Mouse (Mus musculus): ENCODE measurements around the gene Aqp9. TPM values are rescaled to one million over a fixed set of nuclear protein-coding genes. Genes with fewer than 3 reads are reported as not detected.
A peak's percentile ranks its signal among the peaks of the same experiment; 100 is the strongest.

The Aqp9 gene
- total and polyA plus RNA-seq, 2 experiments, result 114 to 300 TPM

DNA sequence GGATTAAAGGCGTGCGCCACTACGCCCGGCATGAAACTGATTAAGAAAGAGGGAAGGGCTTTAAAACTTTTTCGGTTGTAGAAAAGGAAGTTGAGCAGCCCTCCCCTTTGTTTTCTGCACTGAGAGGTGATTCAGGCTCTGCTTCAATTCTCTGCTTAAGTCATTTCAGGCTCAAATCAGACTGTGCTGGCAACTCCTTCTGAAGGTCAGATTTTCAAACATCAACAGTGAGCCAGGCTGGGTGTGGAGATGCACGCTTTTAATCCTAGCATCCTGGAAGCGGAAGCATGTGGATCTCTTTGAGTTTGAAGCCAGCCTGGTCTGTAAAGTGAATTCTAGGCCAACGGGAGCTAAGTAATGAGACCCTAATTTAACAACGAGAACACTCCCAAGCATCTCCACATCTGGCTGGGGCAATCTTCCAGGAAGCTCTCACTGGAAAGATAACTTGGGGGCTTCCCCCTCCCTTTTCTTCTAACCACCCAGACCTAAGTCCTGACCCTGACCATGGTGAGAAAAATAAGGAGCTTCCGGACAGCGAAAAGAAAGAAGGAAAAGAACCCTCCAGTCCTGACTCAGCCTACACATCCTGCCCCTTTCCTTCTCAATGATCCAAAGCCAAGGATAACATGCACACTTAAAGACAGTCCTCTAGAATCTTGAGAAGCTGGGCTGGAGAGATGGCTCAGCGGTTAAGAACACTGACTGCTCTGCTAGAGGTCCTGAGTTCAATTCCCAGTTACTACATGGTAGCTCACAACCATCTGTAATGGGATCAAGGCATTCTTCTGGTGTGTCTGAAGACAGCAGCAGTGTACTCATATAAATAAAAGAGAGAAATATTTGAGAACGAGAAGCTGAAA, 7.4 kb downstream of the Aqp9 start:
- peaks cover 8% of the 10 kb centered on the region for H3K36me3 ChIP-seq (ENCODE audit: control insufficient read depth, insufficient read depth, low read length)
- TF ChIP-seq CTCF (IDR thresholded peaks at IDR 0.05; ENCODE audit: low read depth, low read length) (no peak), POLR2A (IDR thresholded peaks at IDR 0.05; ENCODE audit: extremely low read depth, insufficient read depth, low read length) (no peak)
- peak; percentile 65 for DNase-seq (ENCODE audit: extremely low read depth, low read depth, low spot score)
- H3K79me2 ChIP-seq (ENCODE audit: control insufficient read depth, insufficient read depth, low read length), result peaks cover 15% of the 10 kb centered on the region; the same call in 1 of the 2 replicates
- peak overlapping the region; percentile 79 for H3K9ac ChIP-seq (ENCODE audit: low read depth, low read length)
- H3K27me3 ChIP-seq (ENCODE audit: control insufficient read depth, insufficient read depth, low read length), result no peaks in the 10 kb centered on the region
- WGBS, result 27% methylated on average over 13 of the region's 13 CpGs
- H3K4me3 ChIP-seq (ENCODE audit: insufficient read depth, low read depth, low read length), result peak overlapping the region; percentile 59
- peaks cover 34% of the 10 kb centered on the region for H3K4me1 ChIP-seq (ENCODE audit: control insufficient read depth, insufficient read depth, low read length)
- peak overlapping the region; percentile 94 for H3K27ac ChIP-seq (replicated peaks; ENCODE audit: insufficient read depth, low read depth, low read length)

DNA sequence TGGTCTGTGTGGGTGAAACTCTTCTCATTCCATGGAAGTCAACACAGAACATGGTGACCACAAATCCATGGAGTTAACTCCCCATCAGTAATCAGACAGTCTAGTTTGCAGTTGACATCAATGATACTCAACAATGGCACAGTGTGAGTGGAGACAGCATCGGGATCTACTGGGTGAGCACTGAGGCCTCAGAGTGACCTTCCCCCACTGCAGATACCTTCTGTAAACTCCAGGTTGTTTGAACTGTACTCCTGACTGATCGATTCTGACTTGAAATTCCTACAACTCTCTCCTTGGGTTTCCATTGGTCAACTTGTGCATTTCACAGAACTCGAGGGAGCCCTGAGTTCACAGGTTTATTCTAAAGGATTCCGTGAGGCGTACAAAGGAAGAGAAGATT, 8.8 kb downstream of the Aqp9 start:
- Histone ChIP-seq H3K4me1 (ENCODE audit: control insufficient read depth, insufficient read depth, low read length) (peaks cover 34% of the 10 kb centered on the region), H3K9ac (ENCODE audit: low read depth, low read length) (peak overlapping the region; percentile 69)
- 15% methylated on average over 5 of the region's 5 CpGs for WGBS

DNA sequence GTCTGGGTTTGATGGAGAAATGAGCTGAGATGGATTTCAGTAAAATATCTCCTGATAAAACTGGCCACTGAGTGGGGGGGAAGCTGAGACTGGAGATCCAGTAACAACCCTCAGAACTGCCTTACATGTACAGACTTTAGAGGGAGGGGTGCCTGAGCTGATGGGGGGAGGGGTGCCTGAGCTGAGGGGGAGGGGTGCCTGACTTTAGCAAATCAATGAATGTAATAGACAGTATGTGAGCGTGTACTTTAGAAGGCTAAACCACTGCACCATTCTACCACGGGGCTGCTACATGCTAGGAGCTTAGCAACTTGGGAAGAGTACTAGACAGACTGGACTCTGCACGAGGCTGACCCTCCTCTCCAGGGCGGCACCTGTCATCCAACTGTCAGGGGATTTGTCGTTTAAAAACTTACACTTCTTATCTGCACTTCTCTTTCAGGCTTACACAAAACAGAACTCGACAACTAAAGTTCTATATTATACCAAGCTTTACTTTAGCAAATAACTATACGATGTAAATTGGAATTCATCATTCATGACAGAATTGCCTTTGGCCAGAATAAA, 9.3 kb downstream of the Aqp9 start:
- Histone ChIP-seq H3K79me2 (ENCODE audit: control insufficient read depth, insufficient read depth, low read length) (peaks cover 28% of the 10 kb centered on the region; the same call in 1 of the 2 replicates), H3K4me3 (ENCODE audit: insufficient read depth, low read depth, low read length) (peak overlapping the region; percentile 48; the same call in 1 of the 2 replicates), H3K27me3 (ENCODE audit: control insufficient read depth, insufficient read depth, low read length) (no peaks in the 10 kb centered on the region), H3K36me3 (ENCODE audit: control insufficient read depth, insufficient read depth, low read length) (peaks cover 14% of the 10 kb centered on the region), H3K27ac (replicated peaks; ENCODE audit: insufficient read depth, low read depth, low read length) (peak overlapping the region; percentile 94), H3K4me1 (ENCODE audit: control insufficient read depth, insufficient read depth, low read length) (peaks cover 31% of the 10 kb centered on the region), H3K9ac (ENCODE audit: low read depth, low read length) (no peak overlapping the region; the same call in 1 of the 2 replicates)
- 42% methylated on average over 7 of the region's 7 CpGs for WGBS
- TF ChIP-seq CTCF (IDR thresholded peaks at IDR 0.05; ENCODE audit: low read depth, low read length) (no peak), POLR2A (IDR thresholded peaks at IDR 0.05; ENCODE audit: extremely low read depth, insufficient read depth, low read length) (no peak)
- DNase-seq (ENCODE audit: extremely low read depth, low read depth, low spot score), result peak; percentile 58

More for the DNA sequence above, 8.8 kb downstream of the Aqp9 start:
- H3K4me3 ChIP-seq (ENCODE audit: insufficient read depth, low read depth, low read length), result peak overlapping the region; percentile 48
- peaks cover 9% of the 10 kb centered on the region for H3K36me3 ChIP-seq (ENCODE audit: control insufficient read depth, insufficient read depth, low read length)
- DNase-seq (ENCODE audit: extremely low read depth, low read depth, low spot score), result peak; percentile 88
- TF ChIP-seq CTCF (IDR thresholded peaks at IDR 0.05; ENCODE audit: low read depth, low read length) (no peak), POLR2A (IDR thresholded peaks at IDR 0.05; ENCODE audit: extremely low read depth, insufficient read depth, low read length) (no peak)
- H3K27me3 ChIP-seq (ENCODE audit: control insufficient read depth, insufficient read depth, low read length), result no peaks in the 10 kb centered on the region
- H3K27ac ChIP-seq (replicated peaks; ENCODE audit: insufficient read depth, low read depth, low read length), result peak overlapping the region; percentile 94
- H3K79me2 ChIP-seq (ENCODE audit: control insufficient read depth, insufficient read depth, low read length), result peaks cover 24% of the 10 kb centered on the region; the same call in 1 of the 2 replicates

DNA sequence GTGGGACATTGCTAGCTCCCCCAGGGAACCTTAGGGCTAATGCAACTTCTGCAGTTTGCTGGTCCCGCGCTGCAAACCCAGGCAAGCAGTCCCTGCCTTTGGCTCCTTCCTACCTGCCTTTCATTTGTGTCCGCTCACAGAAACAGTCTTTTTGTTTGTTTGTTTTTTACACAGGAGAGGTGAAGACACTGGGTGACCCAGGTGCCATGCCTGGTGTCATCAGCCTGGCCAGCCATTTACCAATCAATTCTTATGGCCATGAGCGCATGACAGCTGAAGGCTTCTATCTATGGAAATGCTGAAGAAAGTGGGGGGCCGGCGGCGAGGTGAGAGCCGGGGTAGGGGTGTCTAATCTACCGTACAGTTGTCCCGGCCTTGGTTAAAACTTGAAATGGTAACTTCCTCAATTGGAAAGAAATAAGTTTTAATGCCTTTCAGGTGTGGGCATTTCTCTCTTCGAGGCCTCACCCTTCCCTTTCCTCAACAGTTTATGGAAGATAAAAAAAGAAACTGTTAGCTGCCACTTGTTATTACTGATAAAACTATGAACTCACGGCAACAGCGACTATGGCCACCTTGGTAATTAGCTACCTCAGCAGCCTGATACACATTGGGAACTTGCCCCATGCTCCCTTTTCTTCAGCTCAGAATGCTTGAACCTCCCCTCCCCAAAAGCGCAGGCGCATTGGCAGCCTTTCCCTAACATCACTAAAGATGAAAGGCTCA, 10.4 kb downstream of the Aqp9 start:
- H3K27ac ChIP-seq (replicated peaks; ENCODE audit: insufficient read depth, low read depth, low read length), result peak overlapping the region; percentile 80
- WGBS, result 48% methylated on average over 15 of the region's 15 CpGs
- H3K79me2 ChIP-seq (ENCODE audit: control insufficient read depth, insufficient read depth, low read length), result peaks cover 28% of the 10 kb centered on the region; the same call in 1 of the 2 replicates
- H3K27me3 ChIP-seq (ENCODE audit: control insufficient read depth, insufficient read depth, low read length), result no peaks in the 10 kb centered on the region
- peak; percentile 87 for DNase-seq (ENCODE audit: extremely low read depth, low read depth, low spot score)
- H3K36me3 ChIP-seq (ENCODE audit: control insufficient read depth, insufficient read depth, low read length), result peaks cover 17% of the 10 kb centered on the region
- peaks cover 30% of the 10 kb centered on the region for H3K4me1 ChIP-seq (ENCODE audit: control insufficient read depth, insufficient read depth, low read length)
- H3K4me3 ChIP-seq (ENCODE audit: insufficient read depth, low read depth, low read length), result no peak overlapping the region; the same call in 1 of the 2 replicates
- TF ChIP-seq POLR2A (IDR thresholded peaks at IDR 0.05; ENCODE audit: extremely low read depth, insufficient read depth, low read length), result no peak
- no peak for TF ChIP-seq CTCF (IDR thresholded peaks at IDR 0.05; ENCODE audit: low read depth, low read length)
- peak overlapping the region; percentile 45; the same call in 1 of the 2 replicates for H3K9ac ChIP-seq (ENCODE audit: low read depth, low read length)

DNA sequence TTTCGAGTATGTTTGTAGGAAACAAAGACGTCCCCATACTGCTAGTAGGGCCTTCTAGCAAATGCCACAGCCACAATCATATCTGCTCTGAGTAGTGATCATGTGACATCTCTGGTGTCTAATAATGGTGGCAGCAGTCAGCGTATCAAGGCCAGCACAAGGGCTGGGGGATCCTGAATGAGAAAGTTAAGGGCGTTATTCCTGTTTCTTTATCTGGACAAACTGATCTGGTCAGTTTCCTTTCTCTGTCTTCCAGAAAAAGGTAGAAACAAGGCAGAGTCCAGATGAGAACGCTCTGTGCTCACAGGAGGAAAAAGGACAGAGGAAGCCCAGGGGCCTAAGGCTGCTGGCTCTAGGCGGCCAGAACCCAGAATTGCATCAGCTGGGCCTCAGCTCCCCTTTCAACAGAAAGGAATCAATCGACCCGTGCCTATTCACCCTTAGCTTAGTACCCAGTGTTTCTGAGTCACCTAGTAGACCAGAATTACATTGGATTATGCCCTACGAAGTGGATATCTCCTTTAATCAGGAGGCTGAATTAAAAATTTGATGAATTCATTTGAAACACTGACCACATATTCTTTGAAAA, 11.9 kb downstream of the Aqp9 start:
- H3K4me3 ChIP-seq (ENCODE audit: insufficient read depth, low read depth, low read length), result no peak overlapping the region
- peak overlapping the region; percentile 49 for H3K9ac ChIP-seq (ENCODE audit: low read depth, low read length)
- peaks cover 31% of the 10 kb centered on the region; the same call in 1 of the 2 replicates for H3K79me2 ChIP-seq (ENCODE audit: control insufficient read depth, insufficient read depth, low read length)
- peaks cover 24% of the 10 kb centered on the region for H3K36me3 ChIP-seq (ENCODE audit: control insufficient read depth, insufficient read depth, low read length)
- H3K27ac ChIP-seq (replicated peaks; ENCODE audit: insufficient read depth, low read depth, low read length), result peak overlapping the region; percentile 92
- no peaks in the 10 kb centered on the region for H3K27me3 ChIP-seq (ENCODE audit: control insufficient read depth, insufficient read depth, low read length)
- DNase-seq (ENCODE audit: extremely low read depth, low read depth, low spot score), result peak; percentile 81
- peaks cover 31% of the 10 kb centered on the region for H3K4me1 ChIP-seq (ENCODE audit: control insufficient read depth, insufficient read depth, low read length)
- WGBS, result 27% methylated on average over 9 of the region's 9 CpGs
- TF ChIP-seq CTCF (IDR thresholded peaks at IDR 0.05; ENCODE audit: low read depth, low read length), result no peak
